In the genomic region with DNA sequence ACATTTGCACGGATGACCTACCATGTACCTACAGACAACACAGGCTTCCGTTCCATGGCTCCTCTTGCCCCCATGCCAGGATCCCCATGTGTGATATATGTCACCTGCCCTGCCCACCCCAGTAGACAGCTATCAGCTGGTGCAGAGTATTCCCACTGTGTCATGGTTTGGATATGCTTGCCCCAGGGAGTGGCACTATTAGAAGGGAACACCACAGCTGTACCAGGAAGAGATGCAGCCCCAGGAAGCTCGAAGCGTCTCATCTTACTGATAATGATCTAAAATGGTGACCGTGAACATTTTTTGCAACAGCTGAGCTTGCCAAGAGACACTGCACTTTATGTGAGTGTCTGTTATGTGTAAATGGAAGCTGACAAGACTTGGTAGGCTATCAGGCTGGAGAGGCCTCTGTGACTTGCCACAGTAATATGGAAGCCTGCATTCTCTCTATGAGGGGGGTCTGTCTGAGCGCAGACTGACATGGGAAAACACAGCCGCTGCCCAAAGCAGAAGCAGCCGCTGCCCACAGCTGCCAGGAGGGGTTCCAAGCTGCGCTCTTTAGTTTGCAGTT, we compare ENCODE assay signal across 24 mouse cellular contexts. TPM values are rescaled to one million over a fixed set of nuclear protein-coding genes. Genes with fewer than 3 reads are reported as not detected.
"Had no signal": no experiment of that assay in that cellular context is flagged by ENCODE, and none has a peak within 500 bp of the region (broad histone marks: within the 10 kb centered on the region; RNA-seq: fewer than 3 reads in every experiment).

No protein-coding gene starts in this region.

- H3K36me3 ChIP-seq: midbrain, embryonic 10.5 days; midbrain, embryonic 13.5 days had no signal

- H3K27ac ChIP-seq: kidney, postnatal 0 days; layer of hippocampus, adult 2 months; liver, embryonic 14.5 days; midbrain, embryonic 10.5 days; midbrain, embryonic 13.5 days had no signal

- H3K9me3 ChIP-seq: megakaryocyte, embryonic 14.5 days; midbrain, embryonic 10.5 days; midbrain, embryonic 13.5 days had no signal

- H3K9ac ChIP-seq: liver, embryonic 14.5 days; liver, postnatal 0 days; lung, embryonic 14.5 days; midbrain, embryonic 13.5 days had no signal

- H3K4me3 ChIP-seq: layer of hippocampus, adult 2 months; megakaryocyte, embryonic 14.5 days; midbrain, embryonic 10.5 days; midbrain, embryonic 13.5 days had no signal

- ATAC-seq: liver, postnatal 0 days; lung, postnatal 0 days; midbrain, embryonic 13.5 days; midbrain, embryonic 16.5 days had no signal

- DNase-seq: kidney, adult 2 months; kidney, postnatal 25 days; layer of hippocampus, adult 9-11 months; liver, postnatal 0 days; lung, embryonic 14.5 days; lung, postnatal 36 days; thymus, adult 18-20 months; thymus, postnatal 36 days had no signal

- H3K4me2 ChIP-seq: lung, embryonic 14.5 days; midbrain, embryonic 13.5 days had no signal

RNA-seq across cellular contexts. Expression of a gene that starts 36.4 kb away (rescaled TPM):
- polyA plus RNA-seq: kidney, embryonic 14.5 days; limb, embryonic 11.5 days; liver, adult 2 months; liver, embryonic 14.5 days; liver, postnatal 0 days; midbrain, embryonic 10.5 days; neural tube, embryonic 11.5 days; neural tube, embryonic 14.5 days; small intestine, adult 2 months; spleen, adult 2 months; stomach, embryonic 16.5 days had no signal
